Mouse (Mus musculus): ENCODE data around the gene Lalba.
"Not testable (repeated sequence)": the region's sequence is repeated elsewhere in the genome, so short reads cannot be mapped to it uniquely, and the experiment has no call there.

Gene Lalba

GRCm38 (mm10) chr15:98497631-98498030, 15.1 kb upstream of the Lalba start:
- DNase-seq (ENCODE audit: extremely low read depth, insufficient read length, low spot score): no peak

DNA sequence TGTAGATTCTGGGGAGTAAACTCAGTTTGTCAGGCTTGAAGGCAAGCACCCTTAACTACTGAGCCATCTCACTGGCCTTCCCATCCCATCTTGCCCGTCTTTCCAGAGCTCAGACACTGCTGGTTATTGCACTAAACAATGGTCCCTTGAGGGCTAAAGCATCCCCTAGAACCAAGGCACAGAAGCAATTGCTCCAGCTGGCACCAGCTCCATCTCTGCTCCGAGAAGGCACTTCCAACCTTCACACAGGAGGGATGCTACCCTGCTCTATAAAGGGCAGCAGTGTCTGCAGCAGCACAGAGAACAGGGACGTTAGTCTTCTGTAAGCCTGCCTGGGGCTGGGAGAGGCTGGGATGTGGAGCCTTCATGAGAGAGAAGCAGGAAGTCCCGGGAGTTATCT, 9.6 kb upstream of the Lalba start, which contains the start of gene Olfr279:
TSS of gene Olfr279 (plus strand) at position 301 of the 400 bp plus-strand sequence.
- DNase-seq (ENCODE audit: extremely low read depth, insufficient read length, low spot score): no peak

DNA sequence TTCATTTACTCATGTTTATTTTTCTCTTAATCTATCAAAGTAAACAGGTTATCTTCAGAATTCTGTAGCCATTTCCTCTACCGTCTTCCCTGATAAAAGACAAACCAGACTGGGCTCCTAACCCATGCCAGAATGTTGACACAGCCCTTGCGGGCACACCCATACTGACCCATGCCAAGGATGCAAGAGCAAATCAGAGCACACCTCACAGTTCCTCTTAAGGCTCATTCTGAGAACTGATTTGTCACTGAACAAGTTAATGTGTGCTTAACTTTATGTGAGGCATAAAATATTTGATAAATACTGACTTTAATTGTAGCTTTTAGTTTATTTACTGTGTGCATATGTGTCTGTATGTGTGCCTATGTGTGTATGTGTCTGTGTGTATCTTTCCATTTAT, 8.8 kb upstream of the Lalba start:
- no peak for DNase-seq (ENCODE audit: extremely low read depth, insufficient read length, low spot score)

DNA sequence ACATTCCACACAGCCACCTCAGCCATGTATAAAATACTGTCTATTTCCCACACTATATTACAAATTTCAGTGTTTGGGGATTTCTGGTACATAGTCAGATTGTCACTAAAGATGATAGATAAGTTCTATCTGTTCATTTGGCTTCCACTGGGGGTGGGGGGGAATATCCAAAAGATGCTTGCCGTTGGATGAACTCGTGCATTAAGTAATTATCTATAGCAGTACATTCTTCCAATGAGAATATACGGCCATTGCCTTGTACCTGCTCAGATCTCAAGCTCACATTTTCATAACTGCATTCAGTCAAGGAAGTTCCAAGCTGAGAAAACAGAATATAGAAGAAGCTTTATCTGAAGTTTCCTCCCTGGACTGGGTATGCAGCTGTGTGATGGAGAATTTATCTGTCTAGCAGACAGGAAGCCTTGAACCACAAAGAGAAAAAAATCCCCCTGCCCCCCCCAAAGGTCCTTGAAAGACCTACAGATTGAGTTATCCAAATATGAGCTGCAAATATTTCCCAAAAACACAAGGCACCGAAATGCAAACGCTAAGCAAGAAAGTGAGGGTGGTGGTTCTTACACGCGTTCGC, 4.0 kb upstream of the Lalba start:
- no peak for DNase-seq (ENCODE audit: extremely low read depth, insufficient read length, low spot score)

GRCm38 (mm10) chr15:98483907-98484886, 1.7 kb upstream of the Lalba start:
- DNase-seq (ENCODE audit: extremely low read depth, insufficient read length, low spot score): no peak

- no peak for DNase-seq (ENCODE audit: extremely low read depth, insufficient read length, low spot score)
These were observed 2.9 kb downstream of the Lalba start for GRCm38 (mm10) chr15:98479568-98480102.

DNA sequence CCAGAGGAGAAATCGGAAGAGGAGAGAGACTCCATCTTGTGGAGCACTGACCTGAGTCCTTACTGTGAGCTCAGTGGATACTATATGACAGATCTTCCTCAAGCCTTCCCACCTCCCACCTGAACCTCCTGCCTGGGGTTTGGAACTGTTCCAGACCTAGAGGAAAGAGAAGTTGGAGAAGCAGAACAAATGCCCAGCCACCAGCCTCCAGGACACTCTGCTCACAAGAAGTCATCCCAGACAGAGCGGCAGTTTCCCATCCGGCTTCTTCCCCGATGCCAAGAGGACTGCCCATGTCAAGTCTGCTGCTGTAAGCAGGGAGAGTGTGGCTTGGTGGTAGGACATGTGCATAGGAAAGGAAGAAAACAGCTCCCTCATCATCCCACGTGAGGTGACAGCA, 6.2 kb downstream of the Lalba start:
- DNase-seq (ENCODE audit: extremely low read depth, insufficient read length, low spot score): no peak

DNA sequence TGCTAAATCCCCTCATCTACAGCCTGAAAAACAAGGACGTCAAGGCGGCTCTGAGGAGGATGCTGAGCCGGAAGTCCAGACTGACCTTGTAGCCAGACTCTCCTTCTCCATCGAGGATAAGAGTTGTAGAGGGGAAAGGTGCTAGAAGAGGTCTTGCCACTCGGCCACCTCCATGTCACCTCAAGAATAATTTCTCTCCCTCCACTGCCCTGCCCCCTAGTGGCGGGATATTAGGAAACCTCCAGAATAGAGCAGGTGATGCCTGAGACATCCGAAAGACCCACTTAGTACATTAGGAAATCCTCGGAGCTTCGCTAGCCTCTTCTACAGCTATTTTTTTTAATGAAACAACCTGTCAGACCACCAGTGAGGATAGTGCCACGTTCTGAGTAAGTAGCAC, 7.1 kb downstream of the Lalba start:
- no peak for DNase-seq (ENCODE audit: extremely low read depth, insufficient read length, low spot score)

GRCm38 (mm10) chr15:98474958-98475357, 7.6 kb downstream of the Lalba start:
- DNase-seq (ENCODE audit: extremely low read depth, insufficient read length, low spot score): no peak

- DNase-seq (ENCODE audit: extremely low read depth, insufficient read length, low spot score): no peak
These were observed 11.0 kb downstream of the Lalba start for GRCm38 (mm10) chr15:98471539-98471938.

DNA sequence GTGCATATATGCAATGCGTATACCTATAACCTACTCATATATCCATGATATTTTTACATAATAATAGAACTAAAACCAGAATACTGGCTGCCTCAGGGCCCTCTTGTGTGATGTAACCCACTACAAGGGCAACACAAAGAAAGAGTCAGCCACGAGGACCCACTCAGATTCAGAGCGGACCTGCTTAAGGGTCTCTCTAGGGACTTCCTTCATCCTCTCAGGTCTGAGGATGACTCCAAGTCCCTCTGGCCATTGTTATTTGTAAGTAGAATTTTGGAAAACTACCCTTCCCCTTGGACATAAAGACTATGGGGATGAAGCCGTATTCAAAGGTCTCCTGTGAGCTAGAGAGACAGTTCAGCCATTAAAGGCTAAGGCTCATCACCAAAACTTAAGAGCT, 12.9 kb downstream of the Lalba start, which contains the start of gene OR5BS1P:
TSS of gene OR5BS1P (plus strand) at position 301 of the 400 bp plus-strand sequence.
- no peak for DNase-seq (ENCODE audit: extremely low read depth, insufficient read length, low spot score)

GRCm38 (mm10) chr15:98452288-98452687, 30.2 kb downstream of the Lalba start, which contains the start of gene Olfr281:
Gene Olfr281 (plus strand): TSS chr15:98452588.
- DNase-seq (ENCODE audit: extremely low read depth, insufficient read length, low spot score): no peak

DNA sequence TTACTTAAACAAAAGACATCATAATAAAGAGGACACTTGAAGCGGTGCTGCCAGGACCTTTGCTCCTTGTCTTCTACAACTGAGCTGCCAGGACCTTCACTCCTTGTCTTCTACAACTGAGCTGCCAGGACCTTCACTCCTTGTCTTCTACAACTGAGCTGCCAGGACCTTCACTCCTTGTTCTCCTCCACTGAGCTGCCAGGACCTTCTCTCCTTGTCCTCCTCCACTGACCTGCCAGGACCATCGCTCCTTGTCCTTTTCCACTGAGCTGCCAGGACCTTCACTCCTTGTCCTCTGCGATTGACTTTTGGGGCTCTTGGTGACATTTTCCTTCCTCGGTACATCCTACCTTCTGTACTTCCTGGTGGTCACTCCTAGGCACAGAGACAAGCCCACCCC, 34.0 kb downstream of the Lalba start:
- DNase-seq (ENCODE audit: extremely low read depth, insufficient read length, low spot score): no peak

- DNase-seq (ENCODE audit: extremely low read depth, insufficient read length, low spot score): no peak
These were observed 38.0 kb downstream of the Lalba start for GRCm38 (mm10) chr15:98444561-98444960.

DNA sequence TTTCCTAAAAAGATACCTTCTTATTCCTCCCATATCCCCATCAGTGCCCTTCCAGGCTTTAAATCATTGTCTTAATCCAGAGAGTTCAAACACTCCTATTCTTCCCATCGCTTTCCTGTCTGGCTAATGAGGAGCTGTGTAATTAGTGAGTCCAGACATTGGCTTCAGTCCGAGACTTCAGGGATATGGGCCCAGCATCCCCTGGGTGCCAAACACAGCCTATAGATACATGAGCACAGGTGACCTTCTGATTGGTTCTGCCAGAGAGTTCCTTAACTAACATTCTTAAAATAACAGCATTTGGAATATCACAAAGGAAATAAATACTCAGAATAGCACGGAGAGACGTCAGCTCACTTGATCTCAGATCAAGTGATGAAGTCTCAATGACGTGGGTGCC, 51.6 kb downstream of the Lalba start, which contains the start of gene Olfr282:
TSS of gene Olfr282 (plus strand) at position 301 of the 400 bp plus-strand sequence.
- not testable (repeated sequence) for DNase-seq (ENCODE audit: extremely low read depth, insufficient read length, low spot score)
